Mouse (Mus musculus) ovary, postnatal 10 days (tissue): ENCODE results near the gene Lix1.

Experiments
- DNase-seq: peaks from one replicate; pipeline ENCODE4 v3.0.0; 2022; ENCODE audit warnings: low spot score

Gene Lix1

GRCm38 (mm10) chr17:17402222-17403004, at the start of gene Lix1:
TSS of gene Lix1 (plus strand) at chr17:17402672.
- peak; percentile 13 for DNase-seq

- DNase-seq: no peak
Observed at GRCm38 (mm10) chr17:17373550-17373917, 28.9 kb upstream of the Lix1 start.

- DNase-seq: peak; percentile 76
Observed at GRCm38 (mm10) chr17:17373918-17374910, 28.3 kb upstream of the Lix1 start, which contains the start of gene Riok2. TSS of gene Riok2 (plus strand) at chr17:17374309.

- DNase-seq: no peak
Observed at GRCm38 (mm10) chr17:17375581-17375980, 26.9 kb upstream of the Lix1 start.

GRCm38 (mm10) chr17:17383703-17384102, 18.8 kb upstream of the Lix1 start:
- DNase-seq: no peak

GRCm38 (mm10) chr17:17384502-17384901, 18.0 kb upstream of the Lix1 start:
- no peak for DNase-seq

- no peak for DNase-seq
Observed at GRCm38 (mm10) chr17:17386117-17386516, 16.4 kb upstream of the Lix1 start.

GRCm38 (mm10) chr17:17391823-17392222, 10.6 kb upstream of the Lix1 start:
- DNase-seq: no peak

- DNase-seq: no peak
Observed at GRCm38 (mm10) chr17:17392863-17393262, 9.6 kb upstream of the Lix1 start.

GRCm38 (mm10) chr17:17393300-17393699, 9.2 kb upstream of the Lix1 start:
- DNase-seq: no peak

- peak; percentile 15 for DNase-seq
Observed at GRCm38 (mm10) chr17:17394336-17394735, 8.1 kb upstream of the Lix1 start.

- no peak for DNase-seq
Observed at GRCm38 (mm10) chr17:17396869-17397268, 5.6 kb upstream of the Lix1 start.

- DNase-seq: no peak
Observed at GRCm38 (mm10) chr17:17398664-17399063, 3.8 kb upstream of the Lix1 start.

GRCm38 (mm10) chr17:17403038-17403437, 566 bp downstream of the Lix1 start:
- DNase-seq: no peak

GRCm38 (mm10) chr17:17403578-17404112, 1.2 kb downstream of the Lix1 start:
- no peak for DNase-seq

GRCm38 (mm10) chr17:17404811-17405544, 2.5 kb downstream of the Lix1 start:
- no peak for DNase-seq

- DNase-seq: no peak
Observed at GRCm38 (mm10) chr17:17405606-17406005, 3.1 kb downstream of the Lix1 start.

- DNase-seq: no peak
Observed at GRCm38 (mm10) chr17:17408137-17408536, 5.7 kb downstream of the Lix1 start.

- DNase-seq: no peak
Observed at GRCm38 (mm10) chr17:17408720-17409478, 6.4 kb downstream of the Lix1 start.

- no peak for DNase-seq
Observed at GRCm38 (mm10) chr17:17409601-17410000, 7.1 kb downstream of the Lix1 start.

- DNase-seq: no peak
Observed at GRCm38 (mm10) chr17:17411443-17411842, 9.0 kb downstream of the Lix1 start.
